Mouse (Mus musculus) embryonic fibroblast, embryonic 13.5 days (primary cell): ENCODE measurements around the gene Pias3. TPM values are rescaled to one million over a fixed set of nuclear protein-coding genes. Genes with fewer than 3 reads are reported as not detected.
"Not testable (repeated sequence)": the region's sequence is repeated elsewhere in the genome, so short reads cannot be mapped to it uniquely, and the experiment has no call there.

ENCODE experiments used
- H3K27ac ChIP-seq: 2 replicates; pipeline ENCODE4 v1.5.1; 2012; ENCODE audit warnings: low read length, control low read depth, inconsistent platforms; ENCODE audit not compliant: insufficient read depth
- H3K4me1 ChIP-seq: 2 replicates; pipeline ENCODE4 v1.6.1; 2011; ENCODE audit warnings: low read length; ENCODE audit not compliant: control insufficient read depth, insufficient read depth
- H3K4me3 ChIP-seq: 2 replicates; pipeline ENCODE4 v1.5.1; 2011; ENCODE audit warnings: mild to moderate bottlenecking, control low read depth, low read length; ENCODE audit not compliant: insufficient read depth
- CTCF ChIP-seq: IDR thresholded peaks from 2 replicates; pipeline ENCODE4 v1.5.1; 2011; ENCODE audit warnings: mild to moderate bottlenecking, control low read depth, low read length, moderate library complexity, borderline replicate concordance; ENCODE audit not compliant: insufficient read depth
- POLR2A ChIP-seq: IDR thresholded peaks from 2 replicates; pipeline ENCODE4 v1.6.1; 2011; ENCODE audit warnings: low read depth, mild to moderate bottlenecking, control low read depth, low read length, moderate library complexity
- polyA plus RNA-seq: library from polyadenylated mRNA; stranded (reverse); fragments of >200 nt; gene quantifications from 2 replicates; pipeline ENCODE4 v1.2.4, GENCODE M21; 2011; ENCODE audit warnings: low read depth; ENCODE audit not compliant: missing spikeins, insufficient read length

Gene Pias3
- polyA plus RNA-seq, 1 experiment, result 46.0 TPM

DNA sequence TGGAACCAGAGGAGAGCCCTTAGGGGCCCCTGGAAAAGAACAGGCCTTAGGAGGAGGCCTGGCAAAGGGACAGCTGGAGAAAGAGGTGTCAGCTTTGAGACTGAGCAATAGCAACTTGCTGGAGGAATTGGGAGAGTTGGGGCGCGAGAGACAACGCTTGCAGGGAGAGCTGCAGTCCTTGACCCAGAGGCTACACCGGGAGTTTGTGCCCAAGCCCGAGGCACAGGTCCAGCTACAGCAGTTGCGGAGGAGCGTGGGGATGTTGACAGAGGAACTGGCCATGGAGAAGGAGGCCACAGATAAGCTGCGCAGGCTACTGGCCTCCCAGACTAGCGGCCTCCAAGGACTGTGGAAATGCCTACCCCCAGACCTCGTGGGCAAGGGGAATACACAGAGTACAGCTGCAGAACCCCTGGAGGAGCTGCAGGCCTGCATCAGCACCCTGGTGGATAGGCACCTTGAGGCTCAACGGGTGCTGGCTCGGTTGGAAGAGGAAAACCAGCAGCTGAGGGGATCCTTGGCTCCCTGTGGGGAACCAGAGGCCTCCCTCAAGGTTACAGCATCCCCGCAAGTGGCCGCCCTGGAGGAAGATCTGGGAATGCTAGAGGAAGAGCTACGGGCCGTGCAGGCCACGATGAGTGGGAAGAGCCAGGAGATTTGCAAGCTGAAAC is 11.9 kb upstream of the Pias3 start:
- Histone ChIP-seq H3K27ac (no peak overlapping the region), H3K4me3 (no peak overlapping the region), H3K4me1 (peaks cover 5% of the 10 kb centered on the region)
- TF ChIP-seq POLR2A, result no peak
- no peak for TF ChIP-seq CTCF

DNA sequence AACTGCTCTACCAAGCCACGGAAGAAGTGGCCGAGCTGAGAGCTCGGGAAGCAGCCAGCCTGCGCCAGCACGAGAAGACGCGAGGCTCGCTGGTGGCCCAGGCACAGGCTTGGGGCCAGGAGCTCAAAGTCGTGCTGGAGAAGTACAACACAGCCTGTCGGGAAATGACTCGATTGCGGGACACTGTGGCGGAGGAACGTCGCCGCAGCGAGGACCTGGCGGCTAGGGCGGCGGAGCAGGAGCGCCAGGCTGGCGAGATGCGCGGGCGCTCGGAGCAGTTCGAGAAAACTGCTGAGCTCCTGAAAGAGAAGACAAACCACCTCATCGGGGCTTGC is 11.4 kb upstream of the Pias3 start:
- H3K4me1 ChIP-seq, result no peaks in the 10 kb centered on the region
- TF ChIP-seq POLR2A, result no peak
- no peak for TF ChIP-seq CTCF
- no peak overlapping the region for H3K4me3 ChIP-seq
- no peak overlapping the region for H3K27ac ChIP-seq

DNA sequence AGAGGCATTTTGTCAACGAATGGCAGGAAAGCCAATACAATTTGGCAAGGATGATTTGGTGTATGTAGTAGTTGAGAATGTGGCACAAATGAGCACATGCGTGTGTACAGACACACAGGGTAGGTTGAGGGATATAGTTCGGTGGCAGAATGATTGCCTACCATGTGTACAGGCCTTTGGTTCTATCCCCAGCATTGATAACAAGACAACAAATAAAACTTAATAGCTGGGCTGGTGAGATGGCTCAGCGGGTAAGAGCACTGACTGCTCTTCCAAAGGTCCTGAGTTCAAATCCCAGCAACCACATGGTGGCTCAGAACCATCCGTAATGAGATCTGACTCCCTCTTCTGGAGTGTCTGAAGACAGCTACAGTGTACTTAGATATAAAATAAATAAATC is 10.1 kb upstream of the Pias3 start:
- H3K27ac ChIP-seq, H3K4me1 ChIP-seq, H3K4me3 ChIP-seq: not testable (repeated sequence)

DNA sequence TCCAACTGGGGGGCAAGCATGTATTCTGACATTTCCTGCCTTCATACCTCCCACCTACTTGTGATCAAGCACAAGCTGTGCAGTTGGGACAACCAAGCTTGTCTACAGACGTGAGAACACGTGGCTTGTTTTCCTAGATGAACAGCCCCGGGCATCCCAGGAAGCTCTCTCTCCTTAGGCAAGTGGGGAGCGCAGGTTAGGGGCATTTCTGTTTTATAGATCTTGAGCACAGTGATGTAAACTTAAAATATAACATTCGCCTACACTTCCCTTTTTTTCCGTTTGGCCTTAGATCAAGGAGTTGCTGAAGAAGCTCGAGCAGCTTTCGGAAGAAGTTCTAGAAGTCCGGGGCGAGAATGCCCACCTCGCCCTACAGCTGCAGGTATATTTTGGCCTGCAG is 7.3 kb upstream of the Pias3 start:
- TF ChIP-seq CTCF (no peak), POLR2A (no peak)
- Histone ChIP-seq H3K27ac (no peak overlapping the region), H3K4me3 (no peak overlapping the region), H3K4me1 (no peaks in the 10 kb centered on the region)

GRCm38 (mm10) chr3:96690298-96690697 is 5.9 kb upstream of the Pias3 start:
- TF ChIP-seq CTCF, result no peak
- TF ChIP-seq POLR2A, result no peak
- H3K4me1 ChIP-seq, result no peaks in the 10 kb centered on the region
- H3K4me3 ChIP-seq, result no peak overlapping the region
- H3K27ac ChIP-seq, result no peak overlapping the region

- TF ChIP-seq CTCF (peak; percentile 31; the same call in 1 of the 2 replicates), POLR2A (no peak)
- H3K27ac ChIP-seq, result no peak overlapping the region
Measured at GRCm38 (mm10) chr3:96692506-96692905, 3.7 kb upstream of the Pias3 start.

DNA sequence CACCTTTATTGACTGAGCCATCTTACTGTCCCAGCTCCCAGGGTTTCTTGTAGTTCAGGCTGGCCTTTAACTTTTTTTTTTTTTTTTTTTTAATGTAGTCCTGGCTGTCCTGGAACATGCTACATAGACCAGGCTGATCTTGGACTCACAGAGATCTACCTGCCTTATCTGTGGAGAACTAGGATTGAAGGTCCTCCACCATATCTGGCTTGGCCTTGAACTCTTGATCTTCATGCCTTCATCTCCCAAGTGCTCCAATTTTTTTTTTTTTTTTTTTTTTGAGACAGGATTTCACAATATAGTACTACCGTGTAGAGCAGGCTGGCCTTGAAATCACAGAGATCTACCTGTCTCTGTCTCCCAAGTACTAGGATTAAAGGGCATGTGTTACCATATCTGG is 2.6 kb upstream of the Pias3 start:
- TF ChIP-seq POLR2A (no peak), CTCF (no peak)
- Histone ChIP-seq H3K27ac (no peak overlapping the region), H3K4me1 (0 out of 2 replicates have a peak, but pooled peaks cover 3% of the 10 kb centered on the region), H3K4me3 (no peak overlapping the region)

More at GRCm38 (mm10) chr3:96692506-96692905, 3.7 kb upstream of the Pias3 start:
- H3K4me3 ChIP-seq, result no peak overlapping the region
- H3K4me1 ChIP-seq, result no peaks in the 10 kb centered on the region

- H3K27ac ChIP-seq, result peak overlapping the region; percentile 81
- H3K4me3 ChIP-seq, result peak overlapping the region; percentile 87
- TF ChIP-seq POLR2A (peak; percentile 61), CTCF (no peak)
- H3K4me1 ChIP-seq, result 0 out of 2 replicates have a peak, but pooled peaks cover 3% of the 10 kb centered on the region
Measured at GRCm38 (mm10) chr3:96696766-96697732, 865 bp downstream of the Pias3 start.

- Histone ChIP-seq H3K4me1 (0 out of 2 replicates have a peak, but pooled peaks cover 3% of the 10 kb centered on the region), H3K27ac (no peak overlapping the region), H3K4me3 (no peak overlapping the region)
- no peak for TF ChIP-seq POLR2A
- TF ChIP-seq CTCF, result no peak
Measured at GRCm38 (mm10) chr3:96698993-96699690, 3.0 kb downstream of the Pias3 start.

GRCm38 (mm10) chr3:96700376-96700775 is 4.2 kb downstream of the Pias3 start:
- H3K4me3 ChIP-seq, result no peak overlapping the region
- 0 out of 2 replicates have a peak, but pooled peaks cover 3% of the 10 kb centered on the region for H3K4me1 ChIP-seq
- H3K27ac ChIP-seq, result no peak overlapping the region
- TF ChIP-seq POLR2A (no peak), CTCF (no peak)
